Mouse (Mus musculus) midbrain, embryonic 15.5 days (tissue): Measurements from ENCODE around the gene Hlcs. TPM values are rescaled to one million over a fixed set of nuclear protein-coding genes. Genes with fewer than 3 reads are reported as not detected.

Source experiments
- ATAC-seq: fragments of 200-750 bp; cut with Nextera tagmentation; replicated peaks from 2 replicates; pipeline ENCODE4 v1.8.0; 2017; ENCODE audit warnings: moderate TSS enrichment
- H3K27ac ChIP-seq: fragments of 300-500 bp; sonication (generic); 2 replicates; pipeline ENCODE4 v1.5.1; 2015; ENCODE audit warnings: mild to moderate bottlenecking, inconsistent platforms
- H3K27me3 ChIP-seq: fragments of 300-500 bp; sonication (generic); replicated peaks from 2 replicates; pipeline ENCODE4 v1.6.1; 2015; ENCODE audit warnings: inconsistent platforms
- H3K36me3 ChIP-seq: fragments of 300-500 bp; sonication (generic); replicated peaks from 2 replicates; pipeline ENCODE4 v1.6.1; 2015; ENCODE audit warnings: inconsistent platforms
- H3K4me1 ChIP-seq: fragments of 300-500 bp; sonication (generic); 2 replicates; pipeline ENCODE4 v1.6.1; 2015; ENCODE audit warnings: inconsistent platforms
- H3K4me2 ChIP-seq: fragments of 300-500 bp; sonication (generic); 2 replicates; pipeline ENCODE4 v1.6.1; 2015; ENCODE audit warnings: inconsistent platforms, mild to moderate bottlenecking, moderate library complexity
- H3K4me3 ChIP-seq: fragments of 300-500 bp; sonication (generic); 2 replicates; pipeline ENCODE4 v1.5.1; 2015; ENCODE audit warnings: mild to moderate bottlenecking, inconsistent platforms
- H3K9ac ChIP-seq: fragments of 300-500 bp; sonication (generic); 2 replicates; pipeline ENCODE4 v1.6.1; 2015; ENCODE audit warnings: mild to moderate bottlenecking, inconsistent platforms
- H3K9me3 ChIP-seq: fragments of 300-500 bp; sonication (generic); 2 replicates; pipeline ENCODE4 v1.6.1; 2016; ENCODE audit warnings: inconsistent platforms
- WGBS: fragments of 180-500 bp; shearing (Covaris S2); methylation state at CpG from one replicate; pipeline ENCODE4 v1.1.7; 2015; ENCODE audit warnings: mixed read lengths; 5-methylcytosine and 5-hydroxymethylcytosine counted together
- polyA plus RNA-seq: library from polyadenylated mRNA; unstranded; fragments of >200 nt; fragmentation: Nextera tagmentation; extraction: Ambion mirVana; gene quantifications from 2 replicates; pipeline ENCODE4 v1.2.1, GENCODE M21; 2015

The Hlcs gene
- polyA plus RNA-seq, 1 experiment from 2014 or later, result 10.1 TPM

GRCm38 (mm10) chr16:94088226-94088748 is 225.1 kb downstream of the Hlcs start:
- H3K4me2 ChIP-seq, result no peak overlapping the region
- no peak overlapping the region for H3K4me3 ChIP-seq
- no peak overlapping the region for H3K9ac ChIP-seq
- WGBS, result 4% methylated on average over 11 of the region's 11 CpGs
- peaks cover 89% of the 10 kb centered on the region for H3K27me3 ChIP-seq
- H3K4me1 ChIP-seq, result peaks cover 19% of the 10 kb centered on the region
- no peaks in the 10 kb centered on the region for H3K9me3 ChIP-seq
- H3K36me3 ChIP-seq, result no peaks in the 10 kb centered on the region
- no peak for ATAC-seq
- no peak overlapping the region for H3K27ac ChIP-seq

GRCm38 (mm10) chr16:94087570-94088225 is 225.7 kb downstream of the Hlcs start:
- WGBS, result 4% methylated on average over 16 of the region's 16 CpGs
- ATAC-seq, result no peak
- no peaks in the 10 kb centered on the region for H3K36me3 ChIP-seq
- H3K27me3 ChIP-seq, result peaks cover 89% of the 10 kb centered on the region
- H3K9ac ChIP-seq, result no peak overlapping the region
- peaks cover 19% of the 10 kb centered on the region for H3K4me1 ChIP-seq
- H3K27ac ChIP-seq, result no peak overlapping the region
- H3K4me2 ChIP-seq, result no peak overlapping the region
- H3K9me3 ChIP-seq, result no peaks in the 10 kb centered on the region
- no peak overlapping the region for H3K4me3 ChIP-seq

- Histone ChIP-seq H3K9ac (no peak overlapping the region), H3K4me1 (peaks cover 19% of the 10 kb centered on the region), H3K27ac (no peak overlapping the region), H3K4me3 (no peak overlapping the region), H3K4me2 (no peak overlapping the region), H3K36me3 (no peaks in the 10 kb centered on the region), H3K9me3 (no peaks in the 10 kb centered on the region), H3K27me3 (peaks cover 87% of the 10 kb centered on the region)
- WGBS, result under 1% methylated on average over 50 of the region's 50 CpGs
- no peak for ATAC-seq
Observed at GRCm38 (mm10) chr16:94086701-94087569, 226.4 kb downstream of the Hlcs start.

- Histone ChIP-seq H3K9ac (no peak overlapping the region), H3K4me2 (peak overlapping the region; percentile 34; the same call in 1 of the 2 replicates), H3K27ac (no peak overlapping the region), H3K4me3 (peak overlapping the region; percentile 17), H3K36me3 (no peaks in the 10 kb centered on the region), H3K4me1 (peaks cover 19% of the 10 kb centered on the region), H3K9me3 (no peaks in the 10 kb centered on the region), H3K27me3 (peaks cover 87% of the 10 kb centered on the region)
- under 1% methylated on average over 57 of the region's 57 CpGs for WGBS
- no peak for ATAC-seq
Observed at GRCm38 (mm10) chr16:94085603-94086285, 227.6 kb downstream of the Hlcs start.

DNA sequence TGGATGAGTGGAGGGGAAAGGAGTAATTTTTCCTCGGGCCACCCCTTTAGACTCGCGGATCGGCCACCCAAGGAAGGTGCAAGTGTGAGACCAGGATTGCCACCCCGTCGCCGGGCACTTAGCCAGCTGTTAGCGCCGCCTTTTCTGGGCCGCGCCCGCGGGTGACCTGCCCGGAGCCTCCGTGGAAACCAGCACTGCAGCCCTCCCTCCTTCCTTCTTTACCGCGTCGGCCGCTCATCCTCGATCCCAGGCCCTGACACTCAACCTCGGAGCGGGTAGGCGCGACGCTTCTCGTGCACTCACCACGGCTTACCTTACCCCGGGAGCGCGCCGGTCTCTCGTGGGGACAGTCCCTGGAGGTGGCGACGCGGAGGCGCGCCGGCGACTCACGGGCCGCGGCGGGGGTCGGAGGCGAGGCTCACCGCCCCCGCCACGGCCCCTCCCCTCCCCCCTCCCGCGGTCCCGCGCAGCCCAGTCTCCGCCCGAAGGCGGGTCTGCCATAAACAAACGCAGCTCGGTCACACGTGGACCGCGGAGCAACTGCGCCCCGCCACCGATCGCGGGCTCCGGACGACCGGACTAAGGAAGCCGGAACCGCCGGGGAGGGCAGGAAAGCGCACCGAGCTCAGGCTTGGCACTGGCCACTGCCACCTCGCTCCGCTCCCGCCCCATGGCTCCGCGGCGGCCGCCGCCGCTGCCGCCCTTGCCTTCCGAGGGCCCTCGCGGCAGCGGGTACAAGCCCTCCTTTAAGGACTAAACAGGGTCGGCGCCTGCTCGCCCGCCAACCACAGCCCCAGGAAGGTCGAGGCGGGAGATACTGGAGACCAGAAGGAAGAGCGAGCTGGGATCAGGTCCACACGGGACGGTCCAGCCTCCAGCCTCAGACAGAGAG is 228.4 kb downstream of the Hlcs start, which contains the start of gene Sim2:
Gene Sim2 (plus strand): TSS at position 221 of the 892 bp plus-strand sequence.
- WGBS, result 1% methylated on average over 95 of the region's 96 CpGs
- H3K9ac ChIP-seq, result no peak within 1 kb of the TSS

DNA sequence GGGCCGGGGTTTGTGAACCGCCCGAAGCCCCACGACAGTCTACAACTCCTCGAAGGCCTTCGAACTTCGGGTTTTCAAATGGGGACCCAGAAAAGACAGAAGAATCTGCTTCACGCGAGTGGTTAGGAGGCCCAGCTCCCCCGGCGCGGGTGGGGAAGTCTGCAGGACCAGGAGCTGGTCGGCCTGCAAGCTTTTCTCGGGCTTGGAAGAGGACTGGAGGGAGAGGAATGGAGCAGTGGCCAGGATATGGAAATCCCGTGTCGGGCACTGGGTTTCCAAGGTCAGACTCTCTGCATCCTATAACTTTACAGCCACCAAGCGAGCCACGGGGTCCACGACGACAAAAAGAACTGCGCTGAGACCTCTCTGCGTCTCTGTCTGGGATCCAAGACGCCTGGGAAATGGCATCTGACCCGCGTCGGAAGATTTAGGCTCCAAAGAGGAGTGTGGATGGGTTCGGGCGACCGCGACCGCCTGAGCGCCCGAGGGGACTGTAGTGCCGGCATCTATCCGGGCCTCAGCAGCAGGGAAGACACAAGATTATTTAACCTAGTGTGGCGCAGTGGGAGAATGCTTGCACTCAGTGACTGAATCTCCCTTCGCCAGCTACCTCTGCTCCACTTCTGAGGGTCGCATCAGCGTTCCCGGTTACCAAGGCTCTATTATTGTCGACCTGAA is 229.4 kb downstream of the Hlcs start:
- peaks cover 19% of the 10 kb centered on the region for H3K4me1 ChIP-seq
- no peaks in the 10 kb centered on the region for H3K36me3 ChIP-seq
- no peak overlapping the region for H3K4me2 ChIP-seq
- no peak overlapping the region for H3K4me3 ChIP-seq
- no peaks in the 10 kb centered on the region for H3K9me3 ChIP-seq
- H3K9ac ChIP-seq, result no peak overlapping the region
- H3K27ac ChIP-seq, result no peak overlapping the region
- peaks cover 87% of the 10 kb centered on the region for H3K27me3 ChIP-seq
- under 1% methylated on average over 41 of the region's 41 CpGs for WGBS
- ATAC-seq, result no peak

More for the DNA sequence above, 228.4 kb downstream of the Hlcs start, which contains the start of gene Sim2:
- Histone ChIP-seq H3K4me1 (peaks cover 19% of the 10 kb centered on the region), H3K36me3 (no peaks in the 10 kb centered on the region), H3K9me3 (no peaks in the 10 kb centered on the region), H3K4me3 (peak within 1 kb of the TSS; percentile 17), H3K27me3 (peaks cover 87% of the 10 kb centered on the region), H3K27ac (no peak within 1 kb of the TSS), H3K4me2 (peak within 1 kb of the TSS; percentile 34)
- ATAC-seq, result 0 out of 2 replicates have a peak, but pooled peaks have one; percentile 37

DNA sequence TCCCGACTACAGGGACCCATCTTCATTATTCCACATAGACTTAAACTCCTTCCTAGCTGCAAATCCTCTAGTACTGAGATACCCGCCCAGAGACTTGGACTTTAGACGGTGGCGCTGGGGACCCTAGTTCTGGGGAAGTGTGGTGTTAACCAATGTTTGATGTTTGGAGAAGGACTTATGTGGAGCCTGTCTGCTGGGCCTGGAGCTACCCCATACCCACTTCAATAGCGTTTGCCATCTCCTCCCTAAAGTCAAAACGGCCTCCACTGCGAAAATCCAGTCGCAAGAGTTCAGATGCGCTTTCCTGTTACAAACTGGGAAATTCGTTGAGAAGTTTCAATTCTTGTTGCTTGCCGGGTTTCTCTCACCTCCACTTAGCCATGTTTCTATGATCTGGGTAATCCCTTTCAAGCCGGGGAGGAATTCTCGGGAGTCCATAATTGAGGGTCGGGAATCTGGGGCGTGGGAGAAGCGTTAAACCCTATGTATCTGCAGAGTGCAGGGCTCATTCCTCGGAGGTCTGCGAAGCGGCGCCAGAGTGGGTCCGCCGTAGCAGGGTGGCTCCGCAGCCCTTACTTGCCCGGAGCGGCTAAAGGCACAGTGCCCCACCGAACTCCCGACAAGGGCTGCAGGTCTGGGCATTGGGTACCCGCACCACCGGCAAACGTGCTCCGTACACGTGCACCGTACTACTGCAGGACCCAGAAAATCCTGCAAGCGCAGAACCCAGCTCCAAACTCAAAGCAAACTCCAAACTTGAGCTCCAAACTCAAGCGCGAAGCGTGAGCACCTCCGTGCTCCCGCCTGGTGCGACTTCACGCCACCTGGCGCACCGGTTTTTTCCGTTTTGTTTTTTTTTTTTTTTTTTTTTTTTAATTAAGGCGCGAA is 230.2 kb downstream of the Hlcs start:
- H3K4me1 ChIP-seq, result peaks cover 19% of the 10 kb centered on the region
- ATAC-seq, result no peak
- no peak overlapping the region for H3K4me2 ChIP-seq
- H3K4me3 ChIP-seq, result no peak overlapping the region
- no peak overlapping the region for H3K27ac ChIP-seq
- 1% methylated on average over 46 of the region's 46 CpGs for WGBS
- peaks cover 83% of the 10 kb centered on the region for H3K27me3 ChIP-seq
- no peaks in the 10 kb centered on the region for H3K36me3 ChIP-seq
- H3K9me3 ChIP-seq, result no peaks in the 10 kb centered on the region
- H3K9ac ChIP-seq, result no peak overlapping the region

DNA sequence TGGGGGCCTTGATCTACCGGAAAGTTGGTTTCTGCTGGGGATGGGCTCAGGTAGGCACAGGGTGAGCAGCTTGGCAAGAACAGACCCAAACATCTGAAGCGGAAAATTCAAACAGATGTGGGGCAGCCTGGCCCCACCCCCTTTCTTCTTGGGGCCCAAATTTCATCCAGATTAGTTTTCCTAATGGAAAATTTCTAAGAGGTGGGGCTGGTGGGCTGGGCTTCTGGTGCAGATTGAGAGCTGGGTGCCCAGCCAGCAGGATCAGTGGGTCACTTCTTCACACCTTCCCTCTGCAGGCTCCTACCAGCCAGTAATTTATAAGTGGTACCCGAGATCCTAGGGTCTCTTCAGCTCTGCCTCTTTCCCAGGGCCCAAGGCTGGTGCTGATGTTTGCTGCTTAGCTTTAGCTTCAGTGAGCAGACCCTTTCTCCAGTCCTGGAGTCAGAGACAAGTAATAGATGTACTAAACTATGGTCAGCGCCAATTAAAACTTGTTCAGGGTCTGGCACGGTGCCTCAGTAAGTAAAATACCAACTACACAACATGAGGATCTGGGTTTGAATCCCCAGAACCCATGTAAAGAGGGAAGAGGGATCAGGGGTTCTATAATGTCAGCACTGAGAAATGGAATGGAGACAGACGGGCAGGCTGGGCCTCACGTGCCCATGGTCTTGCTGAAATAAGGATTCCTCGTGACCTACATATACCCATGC is 231.2 kb downstream of the Hlcs start:
- no peak overlapping the region for H3K4me3 ChIP-seq
- no peak overlapping the region for H3K4me2 ChIP-seq
- no peaks in the 10 kb centered on the region for H3K9me3 ChIP-seq
- no peak overlapping the region for H3K9ac ChIP-seq
- no peak overlapping the region for H3K27ac ChIP-seq
- 5% methylated on average over 8 of the region's 8 CpGs for WGBS
- peaks cover 19% of the 10 kb centered on the region for H3K4me1 ChIP-seq
- no peak for ATAC-seq
- H3K36me3 ChIP-seq, result no peaks in the 10 kb centered on the region
- H3K27me3 ChIP-seq, result peaks cover 85% of the 10 kb centered on the region

DNA sequence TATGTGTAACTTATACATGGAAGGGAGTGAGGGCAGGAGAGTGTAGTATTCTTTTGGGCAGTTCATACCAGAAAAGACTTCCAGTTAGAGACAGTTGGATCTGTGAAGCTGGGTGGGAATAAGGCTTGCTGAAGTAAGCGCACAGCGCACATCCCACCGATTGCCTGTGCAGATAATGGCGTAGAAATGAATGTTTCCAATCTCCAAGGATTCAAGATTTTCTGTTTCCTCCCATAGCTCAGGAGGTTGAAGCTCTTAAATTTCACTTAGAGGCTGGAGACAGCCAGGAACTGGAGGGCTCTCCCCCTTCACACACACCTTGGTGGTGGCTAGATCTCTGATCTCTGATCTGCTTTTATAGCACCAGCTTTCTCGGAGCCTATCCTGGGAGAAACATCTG is 231.8 kb downstream of the Hlcs start:
- no peaks in the 10 kb centered on the region for H3K36me3 ChIP-seq
- H3K27me3 ChIP-seq, result peaks cover 87% of the 10 kb centered on the region
- H3K4me1 ChIP-seq, result peaks cover 15% of the 10 kb centered on the region
- no peak overlapping the region for H3K9ac ChIP-seq
- no peak overlapping the region for H3K27ac ChIP-seq
- no peak overlapping the region for H3K4me2 ChIP-seq
- no peaks in the 10 kb centered on the region for H3K9me3 ChIP-seq
- no peak for ATAC-seq
- no peak overlapping the region for H3K4me3 ChIP-seq
- WGBS, result 19% methylated on average over 5 of the region's 5 CpGs
